Comparison of ENCODE assay signal across 9 mouse cellular contexts in the genomic region with DNA sequence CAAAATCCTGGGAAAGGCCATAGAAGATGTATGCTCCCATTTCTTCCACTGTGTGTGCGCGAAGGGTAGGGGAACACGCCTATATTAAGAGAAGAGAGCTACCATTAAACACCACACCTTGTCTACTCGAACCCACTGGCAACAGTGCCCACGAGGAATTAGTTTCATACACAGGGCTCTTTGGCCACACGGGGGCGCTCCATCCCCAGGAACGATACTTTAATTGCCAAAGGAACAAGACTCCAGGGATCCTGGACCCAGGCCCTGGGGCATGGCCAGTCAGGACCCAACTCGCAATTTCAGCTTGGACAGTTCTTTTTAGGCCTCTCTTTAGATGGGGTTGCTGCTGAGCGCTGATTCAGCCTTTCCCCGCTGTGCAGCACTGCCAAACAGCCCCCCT. TPM values are rescaled to one million over a fixed set of nuclear protein-coding genes. Genes with fewer than 3 reads are reported as not detected.
DNase-seq lines count a peak whose midpoint lies in the region; ATAC-seq and TF ChIP-seq lines count a peak whose summit lies in the region.
"Had no signal": no experiment of that assay in that cellular context is flagged by ENCODE, and none has a peak within 500 bp of the region (broad histone marks: within the 10 kb centered on the region; RNA-seq: fewer than 3 reads in every experiment).

No protein-coding gene starts in this region.

- peaks cover 1% of the 10 kb centered on the region; the same call in 1 of the 2 replicates for H3K36me3 ChIP-seq in forebrain, postnatal 0 days (ENCODE audit: insufficient read depth)
- peaks cover under 1% of the 10 kb centered on the region; the same call in 1 of the 2 replicates for H3K36me3 ChIP-seq in hindbrain, postnatal 0 days (ENCODE audit: insufficient read depth, low read length)

- 0 out of 2 replicates have a peak, but pooled peaks cover 20% of the 10 kb centered on the region for H3K4me1 ChIP-seq in forebrain, postnatal 0 days (ENCODE audit: insufficient read depth)
- H3K4me1 ChIP-seq in hindbrain, postnatal 0 days (ENCODE audit: insufficient read depth, low read length), result 0 out of 2 replicates have a peak, but pooled peaks cover 5% of the 10 kb centered on the region

- peak; percentile 62 to 97 for DNase-seq in frontal cortex, adult 2 months (ENCODE audit: extremely low spot score in 1 of 2, low spot score in 1 of 2)
- DNase-seq in c-Kit-positive CD71-negative TER-119-negative erythroid progenitor cells, embryonic 14.5 days (ENCODE audit: low read depth), result peak; percentile 63
- peak; percentile 91 for DNase-seq in forebrain, postnatal 0 days
- peak; percentile 91 for DNase-seq in hindbrain, postnatal 0 days (ENCODE audit: low spot score)
- DNase-seq in left cerebral cortex, postnatal 4 days, result peak; percentile 94
- DNase-seq in spleen, postnatal 10 days (ENCODE audit: low spot score in 2 of 2), result peak; percentile 79 to 91

- peak overlapping the region; percentile 27; the same call in 1 of the 2 replicates for H3K4me3 ChIP-seq in forebrain, postnatal 0 days (ENCODE audit: low read depth, low read length)
- H3K4me3 ChIP-seq in hindbrain, postnatal 0 days (ENCODE audit: low read length), result no peak overlapping the region
- H3K4me3 ChIP-seq: myocyte had no signal

- WGBS in forebrain, postnatal 0 days, result 5% methylated on average over 11 of the region's 11 CpGs
- 6% methylated on average over 11 of the region's 11 CpGs for whole genome bisulfite sequencing in hindbrain, postnatal 0 days

- no peaks in the 10 kb centered on the region for H3K9me3 ChIP-seq in forebrain, postnatal 0 days (ENCODE audit: low read length)
- no peaks in the 10 kb centered on the region for H3K9me3 ChIP-seq in hindbrain, postnatal 0 days (ENCODE audit: low read length)

- no peak for ATAC-seq in frontal cortex, adult (ENCODE audit: low TSS enrichment)
- peak; percentile 46 for ATAC-seq in forebrain, postnatal 0 days
- peak; percentile 16 for ATAC-seq in hindbrain, postnatal 0 days
- 0 out of 2 replicates have a peak, but pooled peaks have one; percentile 52 for ATAC-seq in monocyte, adult 5-6 weeks (replicated peaks; ENCODE audit: insufficient number of reproducible peaks, low FRiP score, low TSS enrichment, poor library complexity, severe bottlenecking)

- intact Hi-C loops in left cerebral cortex, postnatal 4 days (cut with DNase I), result loop anchor here (5.0 kb wide), 2 partner anchors 139 to 199 kb away; no protein-coding TSS in a partner anchor

- H3K4me2 ChIP-seq in forebrain, postnatal 0 days (ENCODE audit: low read depth), result peak overlapping the region; percentile 51
- H3K4me2 ChIP-seq in hindbrain, postnatal 0 days (ENCODE audit: low read depth, low read length), result peak overlapping the region; percentile 67

- no peaks in the 10 kb centered on the region for H3K27me3 ChIP-seq in forebrain, postnatal 0 days (ENCODE audit: insufficient read depth, low read length)
- H3K27me3 ChIP-seq in hindbrain, postnatal 0 days (ENCODE audit: insufficient read depth, low read length), result no peaks in the 10 kb centered on the region

- no peak overlapping the region for H3K9ac ChIP-seq in forebrain, postnatal 0 days
- no peak overlapping the region for H3K9ac ChIP-seq in hindbrain, postnatal 0 days (replicated peaks; ENCODE audit: low read length)

- peak; percentile 87 for TF ChIP-seq CTCF in forebrain, postnatal 0 days (IDR thresholded peaks at IDR 0.05; ENCODE audit: low read depth)
- peak; percentile 90 for TF ChIP-seq CTCF in hindbrain, postnatal 0 days (IDR thresholded peaks at IDR 0.05; ENCODE audit: low read depth)

- no peak overlapping the region for H3K27ac ChIP-seq in forebrain, postnatal 0 days (ENCODE audit: low read depth, low read length)
- H3K27ac ChIP-seq in hindbrain, postnatal 0 days, result no peak overlapping the region

RNA-seq across cellular contexts. Expression of a gene that starts 2.6 kb away (rescaled TPM):
- 141 and 182 TPM in 2 replicates for polyA plus RNA-seq in frontal cortex, adult 2 months (2012; rRNA removed)
- total RNA-seq in forebrain, postnatal 0 days (2014; rRNA removed), result 30.6 and 42.8 TPM in 2 replicates
- 29.4 and 30.3 TPM in 2 replicates for polyA plus RNA-seq in forebrain, postnatal 0 days (2015; fragmentation: Nextera tagmentation; extraction: Ambion mirVana)
- total RNA-seq in hindbrain, postnatal 0 days (2014; rRNA removed), result 17.8 and 30.3 TPM in 2 replicates
- 16.5 and 17.8 TPM in 2 replicates for polyA plus RNA-seq in hindbrain, postnatal 0 days (2015; fragmentation: Nextera tagmentation; extraction: Ambion mirVana)
- total RNA-seq in left cerebral cortex, postnatal 4 days (2021), result 10 to 100 TPM; 61.2 to 67.7 TPM
- total RNA-seq in monocyte, adult 5-6 weeks (2017), result not detected in 3 replicates

RNA-seq across cellular contexts. Expression of a gene that starts 29.6 kb away (rescaled TPM):
- 140 and 147 TPM in 2 replicates for polyA plus RNA-seq in frontal cortex, adult 2 months (2012; rRNA removed)
- 214 and 247 TPM in 2 replicates for total RNA-seq in forebrain, postnatal 0 days (2014; rRNA removed)
- 46.8 and 67.8 TPM in 2 replicates for polyA plus RNA-seq in forebrain, postnatal 0 days (2015; fragmentation: Nextera tagmentation; extraction: Ambion mirVana)
- total RNA-seq in hindbrain, postnatal 0 days (2014; rRNA removed), result 135 and 154 TPM in 2 replicates
- polyA plus RNA-seq in hindbrain, postnatal 0 days (2015; fragmentation: Nextera tagmentation; extraction: Ambion mirVana), result 74.2 and 78.0 TPM in 2 replicates
- 100 to 1,000 TPM; 207 to 210 TPM for total RNA-seq in left cerebral cortex, postnatal 4 days (2021)
- 301 to 380 TPM (median 322 TPM) in 3 replicates for total RNA-seq in monocyte, adult 5-6 weeks (2017)

Comparison
In these comparisons a context has a peak if more than half of its experiments do, and no peak if none do; other contexts are left out.
1. RNA of a gene that starts 2.6 kb away (total RNA-seq): 61.2 to 67.7 TPM in left cerebral cortex, postnatal 4 days, 30.6 to 42.8 TPM in forebrain, postnatal 0 days and 17.8 to 30.3 TPM in hindbrain, postnatal 0 days; not detected in monocyte, adult 5-6 weeks; every median in the first group is over 10 times any median in the second.
2. Peak in every context shown above with its lines, with median percentiles within 50 percentile points of each other: DNase-seq.